Mouse (Mus musculus): ENCODE measurements around the gene Nmt1.
A peak's percentile ranks its signal among the peaks of the same experiment; 100 is the strongest.

Nmt1 gene

GRCm38 (mm10) chr11:103111301-103111700 lies 83.3 kb downstream of the Nmt1 start:
- no peak for DNase-seq (ENCODE audit: low read depth)

- no peak for DNase-seq (ENCODE audit: low read depth)
Measured at GRCm38 (mm10) chr11:103111881-103112551, 84.0 kb downstream of the Nmt1 start.

GRCm38 (mm10) chr11:103112552-103112912 lies 84.5 kb downstream of the Nmt1 start:
- DNase-seq (ENCODE audit: low read depth) = no peak

- no peak for DNase-seq (ENCODE audit: low read depth)
Measured at GRCm38 (mm10) chr11:103113005-103113404, 85.0 kb downstream of the Nmt1 start.

GRCm38 (mm10) chr11:103113771-103114170 lies 85.8 kb downstream of the Nmt1 start:
- no peak for DNase-seq (ENCODE audit: low read depth)

GRCm38 (mm10) chr11:103114270-103114943 lies 86.4 kb downstream of the Nmt1 start:
- no peak for DNase-seq (ENCODE audit: low read depth)

GRCm38 (mm10) chr11:103115163-103116007 lies 87.4 kb downstream of the Nmt1 start:
- DNase-seq (ENCODE audit: low read depth) = no peak

GRCm38 (mm10) chr11:103116008-103116818 lies 88.2 kb downstream of the Nmt1 start, which contains the start of gene Hexim1:
TSS of gene Hexim1 (plus strand) at chr11:103116231.
- peak; percentile 98 for DNase-seq (ENCODE audit: low read depth)

- DNase-seq (ENCODE audit: low read depth) = no peak
Measured at GRCm38 (mm10) chr11:103116959-103117590, 89.1 kb downstream of the Nmt1 start.

- no peak for DNase-seq (ENCODE audit: low read depth)
Measured at GRCm38 (mm10) chr11:103117591-103118009, 89.6 kb downstream of the Nmt1 start.
